Mouse (Mus musculus) liver, embryonic 14.5 days (tissue): ENCODE results near the gene Sbf1.

Source experiments
- CTCF ChIP-seq: IDR thresholded peaks from 2 replicates; pipeline ENCODE4 v1.5.1; 2016; ENCODE audit warnings: antibody characterized with exemption, low read depth, control low read depth
- EP300 ChIP-seq: IDR thresholded peaks from 2 replicates; pipeline ENCODE4 v1.6.1; 2016; ENCODE audit warnings: antibody characterized with exemption, low read depth

GRCm38 (mm10) chr15:89339696-89340095 lies 24.6 kb upstream of the Sbf1 start:
- TF ChIP-seq CTCF (no peak), EP300 (no peak)
